ENCODE assay signal across 7 mouse cellular contexts in genomic region chr2:178698648-178699047, GRCm38 (mm10).
A peak's percentile ranks its signal among the peaks of the same experiment; 100 is the strongest.
DNase-seq lines count a peak whose midpoint lies in the region; ATAC-seq lines count a peak whose summit lies in the region.

No protein-coding gene starts in this region.

- ATAC-seq in midbrain, embryonic 14.5 days (ENCODE audit: low FRiP score, low TSS enrichment): no peak
- peak; percentile 93 for ATAC-seq in forebrain, embryonic 15.5 days (replicated peaks)

- 77% methylated on average over 13 of the region's 13 CpGs for WGBS in midbrain, embryonic 14.5 days
- 87% methylated on average over 13 of the region's 13 CpGs for WGBS in midbrain, embryonic 10.5 days
- 15% methylated on average over 13 of the region's 13 CpGs for WGBS in forebrain, embryonic 15.5 days

- no peak overlapping the region for H3K4me2 ChIP-seq in midbrain, embryonic 14.5 days (ENCODE audit: low read length)
- 0 out of 2 replicates have a peak overlapping the region, but pooled peaks have one; percentile 2 for H3K4me2 ChIP-seq in forebrain, embryonic 15.5 days (replicated peaks)

- H3K27ac ChIP-seq in midbrain, embryonic 14.5 days (replicated peaks; ENCODE audit: low read depth, low read length): 0 out of 2 replicates have a peak overlapping the region, but pooled peaks have one; percentile 5
- H3K27ac ChIP-seq in midbrain, embryonic 10.5 days (replicated peaks): no peak overlapping the region
- peak overlapping the region; percentile 51 for H3K27ac ChIP-seq in forebrain, embryonic 15.5 days (replicated peaks)

- intact Hi-C loops in left cerebral cortex, postnatal 14 days (cut with DNase I): no loop called here

- H3K36me3 ChIP-seq in midbrain, embryonic 14.5 days (ENCODE audit: control insufficient read depth, insufficient read depth, low read length): no peaks in the 10 kb centered on the region
- H3K36me3 ChIP-seq in midbrain, embryonic 10.5 days: no peaks in the 10 kb centered on the region
- no peaks in the 10 kb centered on the region for H3K36me3 ChIP-seq in forebrain, embryonic 15.5 days

- DNase-seq in midbrain, embryonic 14.5 days: peak; percentile 42
- no peak for DNase-seq in midbrain, embryonic 10.5 days (ENCODE audit: low spot score)
- peak; percentile 17 to 53 for DNase-seq in kidney, adult 8-10 months
- peak; percentile 83 to 91 for DNase-seq in left cerebral cortex, postnatal 14 days (ENCODE audit: low spot score in 2 of 2)
- peak; percentile 82 to 88 for DNase-seq in right cerebral cortex, postnatal 36 days (ENCODE audit: low spot score in 2 of 2)
- DNase-seq in adrenal gland, adult 8-10 months: no peak

- no peaks in the 10 kb centered on the region for H3K4me1 ChIP-seq in midbrain, embryonic 14.5 days (ENCODE audit: control insufficient read depth, insufficient read depth, low read length)
- H3K4me1 ChIP-seq in midbrain, embryonic 10.5 days: no peaks in the 10 kb centered on the region
- peaks cover 12% of the 10 kb centered on the region for H3K4me1 ChIP-seq in forebrain, embryonic 15.5 days

- no peak overlapping the region for H3K4me3 ChIP-seq in midbrain, embryonic 14.5 days (replicated peaks; ENCODE audit: low read depth, low read length)
- no peak overlapping the region for H3K4me3 ChIP-seq in midbrain, embryonic 10.5 days
- no peak overlapping the region for H3K4me3 ChIP-seq in forebrain, embryonic 15.5 days

- no peak overlapping the region for H3K9ac ChIP-seq in midbrain, embryonic 14.5 days (replicated peaks; ENCODE audit: low read length)
- no peak overlapping the region for H3K9ac ChIP-seq in forebrain, embryonic 15.5 days (replicated peaks)

- no peaks in the 10 kb centered on the region for H3K9me3 ChIP-seq in midbrain, embryonic 14.5 days (ENCODE audit: control insufficient read depth, low read length)
- no peaks in the 10 kb centered on the region for H3K9me3 ChIP-seq in midbrain, embryonic 10.5 days (replicated peaks)
- no peaks in the 10 kb centered on the region for H3K9me3 ChIP-seq in forebrain, embryonic 15.5 days

- H3K27me3 ChIP-seq in midbrain, embryonic 14.5 days (ENCODE audit: control insufficient read depth, insufficient read depth, low read length): no peaks in the 10 kb centered on the region
- H3K27me3 ChIP-seq in midbrain, embryonic 10.5 days (ENCODE audit: low read depth, poor library complexity, severe bottlenecking): no peaks in the 10 kb centered on the region
- no peaks in the 10 kb centered on the region for H3K27me3 ChIP-seq in forebrain, embryonic 15.5 days

Comparison
In these comparisons a context has a peak if more than half of its experiments do, and no peak if none do; other contexts are left out.
1. DNase-seq: peak in midbrain, embryonic 14.5 days (single experiment), kidney, adult 8-10 months (2 of 2), left cerebral cortex, postnatal 14 days (2 of 2) and right cerebral cortex, postnatal 36 days (2 of 2); none in midbrain, embryonic 10.5 days (single experiment) and adrenal gland, adult 8-10 months (single experiment).